Mouse (Mus musculus) retina, adult 2 months (tissue): ENCODE data around the gene Slc7a5.
A peak's percentile ranks its signal among the peaks of the same experiment; 100 is the strongest.

Experiments
- DNase-seq: peaks from one replicate; pipeline ENCODE4 v3.0.0-alpha.2; 2012; ENCODE audit warnings: low read depth, low spot score

Slc7a5 gene

GRCm38 (mm10) chr8:121884181-121884580 lies 23.3 kb downstream of the Slc7a5 start:
- no peak for DNase-seq

GRCm38 (mm10) chr8:121881921-121882320 lies 25.6 kb downstream of the Slc7a5 start:
- DNase-seq, result no peak

GRCm38 (mm10) chr8:121880818-121881217 lies 26.7 kb downstream of the Slc7a5 start:
- no peak for DNase-seq

GRCm38 (mm10) chr8:121879712-121880111 lies 27.8 kb downstream of the Slc7a5 start:
- no peak for DNase-seq

- no peak for DNase-seq
These were observed 29.5 kb downstream of the Slc7a5 start for GRCm38 (mm10) chr8:121877828-121878480.

GRCm38 (mm10) chr8:121877212-121877611 lies 30.3 kb downstream of the Slc7a5 start:
- no peak for DNase-seq

GRCm38 (mm10) chr8:121875517-121875916 lies 32.0 kb downstream of the Slc7a5 start:
- DNase-seq, result no peak

- DNase-seq, result no peak
These were observed 32.4 kb downstream of the Slc7a5 start for GRCm38 (mm10) chr8:121875045-121875444.

GRCm38 (mm10) chr8:121874031-121874430 lies 33.5 kb downstream of the Slc7a5 start:
- DNase-seq, result no peak

GRCm38 (mm10) chr8:121871833-121872440 lies 35.6 kb downstream of the Slc7a5 start:
- no peak for DNase-seq

- no peak for DNase-seq
These were observed 37.3 kb downstream of the Slc7a5 start for GRCm38 (mm10) chr8:121870190-121870589.

- no peak for DNase-seq
These were observed 38.6 kb downstream of the Slc7a5 start for GRCm38 (mm10) chr8:121868896-121869295.

- DNase-seq, result no peak
These were observed 39.3 kb downstream of the Slc7a5 start for GRCm38 (mm10) chr8:121868196-121868595.

GRCm38 (mm10) chr8:121865356-121865755 lies 42.1 kb downstream of the Slc7a5 start:
- no peak for DNase-seq

GRCm38 (mm10) chr8:121861806-121862548 lies 45.5 kb downstream of the Slc7a5 start:
- peak; percentile 36 for DNase-seq

- DNase-seq, result no peak
These were observed 46.2 kb downstream of the Slc7a5 start for GRCm38 (mm10) chr8:121861276-121861675.

- DNase-seq, result no peak
These were observed 49.7 kb downstream of the Slc7a5 start for GRCm38 (mm10) chr8:121857747-121858146.

- no peak for DNase-seq
These were observed 50.2 kb downstream of the Slc7a5 start for GRCm38 (mm10) chr8:121857331-121857730.

- DNase-seq, result no peak
These were observed 51.3 kb downstream of the Slc7a5 start for GRCm38 (mm10) chr8:121856071-121856746.

GRCm38 (mm10) chr8:121853586-121853985 lies 53.9 kb downstream of the Slc7a5 start:
- DNase-seq, result no peak

GRCm38 (mm10) chr8:121852464-121852863 lies 55.0 kb downstream of the Slc7a5 start:
- DNase-seq, result no peak

GRCm38 (mm10) chr8:121851716-121852115 lies 55.8 kb downstream of the Slc7a5 start:
- DNase-seq, result no peak
